Mouse (Mus musculus): ENCODE results near the gene Umod.

DNA sequence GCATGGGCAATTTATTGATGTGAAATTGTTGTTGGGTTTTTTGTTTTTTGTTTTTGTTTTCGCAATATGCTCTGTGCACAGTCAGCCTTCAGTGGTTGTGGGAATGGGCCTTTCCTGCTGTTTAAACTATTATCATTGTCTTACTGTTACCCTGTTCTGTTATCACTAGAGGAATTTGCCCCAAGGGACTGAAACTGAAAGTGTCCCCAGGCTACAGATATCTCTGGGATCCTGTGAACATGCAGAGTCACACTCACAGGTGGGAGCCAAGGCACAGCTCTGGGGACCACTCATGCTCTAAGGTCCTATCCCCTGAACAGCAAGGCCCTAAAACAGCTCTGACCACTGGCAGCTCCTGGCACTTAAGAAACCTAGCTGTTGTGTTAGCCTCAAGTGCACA, 48.1 kb upstream of the Umod start:
- no peak for TF ChIP-seq ZNF384 (IDR thresholded peaks at IDR 0.05; ENCODE audit: low read depth, low read length)
- no peak for TF ChIP-seq MAFK (IDR thresholded peaks at IDR 0.05; ENCODE audit: insufficient read depth, low read depth, low read length)
- no peak for TF ChIP-seq HCFC1 (IDR thresholded peaks at IDR 0.05; ENCODE audit: borderline replicate concordance, insufficient read depth, low read length)
- TF ChIP-seq ZC3H11A (IDR thresholded peaks at IDR 0.05; ENCODE audit: borderline replicate concordance, low read depth, low read length) = no peak
- no peak for TF ChIP-seq CHD2 (IDR thresholded peaks at IDR 0.05; ENCODE audit: low read depth, low read length)
